Mouse (Mus musculus): ENCODE results near the gene Krtap1-5. TPM values are rescaled to one million over a fixed set of nuclear protein-coding genes. Genes with fewer than 3 reads are reported as not detected.
A peak's percentile ranks its signal among the peaks of the same experiment; 100 is the strongest.

The Krtap1-5 gene
- polyA plus RNA-seq, 1 experiment from 2014 or later: not detected

DNA sequence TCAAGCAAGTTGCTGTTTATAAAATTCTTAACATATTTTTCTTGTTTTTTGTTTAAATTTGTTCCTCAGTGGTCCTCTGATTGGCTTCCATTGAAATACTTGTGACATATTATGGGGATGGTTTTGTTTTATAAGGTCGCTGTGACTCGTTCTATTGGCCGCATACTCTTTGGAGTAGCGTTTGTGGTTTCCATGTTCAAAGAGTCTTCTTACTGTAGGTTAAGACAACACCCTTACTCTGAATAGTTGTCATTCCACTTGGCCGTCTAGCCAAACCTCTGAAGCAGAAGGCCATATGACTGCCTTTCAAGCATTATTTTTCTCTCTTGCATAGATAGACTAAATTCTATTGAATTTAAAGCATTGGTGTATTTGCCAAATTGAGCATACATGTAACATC is 235 bp upstream of the Krtap1-5 start:
- 98% methylated on average over 5 of the region's 5 CpGs for WGBS
- Histone ChIP-seq H3K36me3 (no peaks in the 10 kb centered on the region), H3K4me2 (replicated peaks) (no peak overlapping the region), H3K27ac (no peak overlapping the region), H3K9me3 (no peaks in the 10 kb centered on the region), H3K4me1 (replicated peaks) (no peaks in the 10 kb centered on the region), H3K4me3 (replicated peaks) (no peak overlapping the region), H3K27me3 (no peaks in the 10 kb centered on the region), H3K9ac (replicated peaks) (no peak overlapping the region)
- no peak for ATAC-seq

GRCm38 (mm10) chr11:99574106-99574505 is 6.7 kb downstream of the Krtap1-5 start:
- Histone ChIP-seq H3K4me2 (replicated peaks) (peak overlapping the region; percentile 44), H3K27me3 (no peaks in the 10 kb centered on the region), H3K9me3 (no peaks in the 10 kb centered on the region), H3K36me3 (no peaks in the 10 kb centered on the region), H3K4me3 (replicated peaks) (no peak overlapping the region; the same call in 1 of the 2 replicates), H3K4me1 (replicated peaks) (no peaks in the 10 kb centered on the region), H3K27ac (no peak overlapping the region), H3K9ac (replicated peaks) (peak overlapping the region; percentile 34; the same call in 1 of the 2 replicates)
- WGBS: 3% methylated on average over 7 of the region's 7 CpGs
- peak; percentile 81 for ATAC-seq

- H3K4me1 ChIP-seq (replicated peaks): no peaks in the 10 kb centered on the region
- no peak overlapping the region for H3K4me3 ChIP-seq (replicated peaks)
- H3K27ac ChIP-seq: no peak overlapping the region
- WGBS: 2% methylated on average over 4 of the region's 4 CpGs
- no peak for ATAC-seq
- H3K9ac ChIP-seq (replicated peaks): no peak overlapping the region
- no peak overlapping the region for H3K4me2 ChIP-seq (replicated peaks)
- H3K9me3 ChIP-seq: no peaks in the 10 kb centered on the region
- H3K27me3 ChIP-seq: no peaks in the 10 kb centered on the region
- H3K36me3 ChIP-seq: no peaks in the 10 kb centered on the region
These were observed 7.7 kb downstream of the Krtap1-5 start for GRCm38 (mm10) chr11:99573164-99573563.

GRCm38 (mm10) chr11:99566530-99566929 is 14.3 kb downstream of the Krtap1-5 start, which contains the start of gene Krtap3-1:
Krtap3-1 (minus strand) TSS chr11:99566630.
- H3K36me3 ChIP-seq: no peaks in the 10 kb centered on the region
- H3K27ac ChIP-seq: no peak within 1 kb of the TSS
- no peak within 1 kb of the TSS for H3K9ac ChIP-seq (replicated peaks)
- no peaks in the 10 kb centered on the region for H3K27me3 ChIP-seq
- 93% methylated on average over 7 of the region's 7 CpGs for WGBS
- H3K4me3 ChIP-seq (replicated peaks): no peak within 1 kb of the TSS
- no peaks in the 10 kb centered on the region for H3K4me1 ChIP-seq (replicated peaks)
- no peak within 1 kb of the TSS for H3K4me2 ChIP-seq (replicated peaks)
- no peaks in the 10 kb centered on the region for H3K9me3 ChIP-seq
- no peak for ATAC-seq

DNA sequence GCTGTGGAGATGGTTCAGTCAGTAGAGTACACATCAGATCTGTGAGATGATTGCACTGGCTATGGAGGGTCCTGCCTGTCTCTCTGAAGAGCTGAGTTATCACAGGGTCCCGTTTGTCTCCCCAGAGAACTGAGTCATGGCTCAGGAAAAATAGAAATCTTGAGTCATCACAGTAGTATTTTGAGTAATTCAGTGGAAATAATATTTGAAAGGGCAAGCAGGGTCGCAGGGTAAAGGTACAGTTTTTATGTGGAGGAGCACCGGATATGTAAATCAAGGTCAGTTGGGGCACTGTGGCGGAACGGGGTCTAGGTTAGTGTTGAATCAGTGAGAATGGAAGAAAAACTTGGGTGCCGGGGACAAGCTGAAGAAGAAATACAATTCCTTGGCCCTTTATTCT is 18.2 kb downstream of the Krtap1-5 start:
- Histone ChIP-seq H3K27ac (no peak overlapping the region), H3K9me3 (no peaks in the 10 kb centered on the region), H3K4me2 (replicated peaks) (no peak overlapping the region), H3K4me1 (replicated peaks) (no peaks in the 10 kb centered on the region), H3K9ac (replicated peaks) (no peak overlapping the region), H3K4me3 (replicated peaks) (no peak overlapping the region), H3K36me3 (no peaks in the 10 kb centered on the region), H3K27me3 (no peaks in the 10 kb centered on the region)
- WGBS: 86% methylated on average over 6 of the region's 6 CpGs
- ATAC-seq: no peak

- no peak for ATAC-seq
- no peak within 1 kb of the TSS for H3K9ac ChIP-seq (replicated peaks)
- 95% methylated on average over 9 of the region's 9 CpGs for WGBS
- H3K4me2 ChIP-seq (replicated peaks): no peak within 1 kb of the TSS
- no peaks in the 10 kb centered on the region for H3K27me3 ChIP-seq
- no peak within 1 kb of the TSS for H3K27ac ChIP-seq
- H3K36me3 ChIP-seq: no peaks in the 10 kb centered on the region
- no peak within 1 kb of the TSS for H3K4me3 ChIP-seq (replicated peaks)
- H3K9me3 ChIP-seq: no peaks in the 10 kb centered on the region
- H3K4me1 ChIP-seq (replicated peaks): no peaks in the 10 kb centered on the region
These were observed 21.4 kb downstream of the Krtap1-5 start, which contains the start of gene Gm11939 for GRCm38 (mm10) chr11:99559366-99559765. Gm11939 (minus strand) TSS chr11:99559466.

DNA sequence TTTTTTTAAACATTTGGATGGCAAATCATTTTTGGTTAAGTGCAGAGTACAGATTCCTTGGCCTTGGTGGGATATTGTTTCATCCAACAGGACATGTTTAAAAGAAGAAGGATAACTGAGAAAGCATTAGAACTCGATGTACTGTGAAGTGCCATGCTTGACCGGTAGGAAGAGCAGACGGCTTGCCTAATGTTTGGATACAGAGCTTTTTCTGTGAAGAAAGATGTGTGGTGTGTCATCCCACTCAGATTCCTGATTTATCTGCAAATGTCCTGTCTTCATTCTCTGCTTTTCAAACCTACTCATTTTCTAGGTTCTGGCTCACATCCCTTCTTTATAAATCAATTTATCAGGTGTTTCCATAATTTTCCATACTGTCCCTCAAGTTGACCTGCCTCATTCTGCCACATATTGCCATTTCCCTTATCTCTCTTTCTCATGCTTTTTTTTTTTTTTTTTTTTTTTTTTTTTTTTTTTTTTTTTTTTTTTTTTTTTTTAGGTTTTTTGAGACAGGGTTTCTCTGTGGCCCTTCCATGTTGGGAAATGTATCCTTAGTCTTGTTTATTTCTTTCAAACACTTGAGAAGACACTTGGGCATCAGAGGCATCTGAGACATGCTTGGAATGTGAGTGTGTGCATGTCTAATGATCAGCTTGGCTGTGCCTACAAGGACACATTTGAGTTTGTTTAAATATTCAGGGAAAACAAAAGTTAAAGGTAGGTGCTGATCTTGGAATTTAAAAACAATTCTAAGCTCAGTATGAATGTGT is 22.7 kb downstream of the Krtap1-5 start:
- H3K36me3 ChIP-seq: no peaks in the 10 kb centered on the region
- no peak overlapping the region for H3K27ac ChIP-seq
- H3K4me3 ChIP-seq (replicated peaks): no peak overlapping the region
- H3K4me1 ChIP-seq (replicated peaks): no peaks in the 10 kb centered on the region
- H3K9me3 ChIP-seq: no peaks in the 10 kb centered on the region
- H3K9ac ChIP-seq (replicated peaks): no peak overlapping the region
- no peaks in the 10 kb centered on the region for H3K27me3 ChIP-seq
- no peak overlapping the region for H3K4me2 ChIP-seq (replicated peaks)
- no peak for ATAC-seq
- 79% methylated on average over 3 of the region's 3 CpGs for WGBS

DNA sequence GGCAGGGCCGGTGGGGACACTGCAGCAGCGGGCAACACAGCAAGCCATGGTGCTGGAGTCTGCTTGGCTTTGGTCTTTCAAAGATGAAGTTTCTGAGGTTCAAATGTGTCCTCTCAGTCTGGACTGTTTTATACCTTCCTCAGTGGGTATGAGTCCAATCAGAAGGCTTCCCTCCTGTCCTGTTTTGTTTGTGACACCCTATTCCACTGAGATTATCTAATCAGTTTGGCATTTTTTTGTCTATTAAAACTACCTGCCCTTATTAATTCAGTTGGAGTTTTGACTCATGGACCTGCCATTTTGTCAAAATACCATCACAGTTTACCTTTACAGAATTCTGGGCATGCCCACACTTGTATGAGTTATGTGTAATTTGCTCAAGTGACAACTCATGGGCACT is 24.1 kb downstream of the Krtap1-5 start, which contains the start of gene Krtap3-2:
Gene Krtap3-2, minus strand, starts transcription at position 101 of the 400 bp plus-strand sequence.
- H3K27ac ChIP-seq: no peak within 1 kb of the TSS
- H3K27me3 ChIP-seq: no peaks in the 10 kb centered on the region
- WGBS: 88% methylated on average over 2 of the region's 2 CpGs
- H3K36me3 ChIP-seq: no peaks in the 10 kb centered on the region
- H3K4me2 ChIP-seq (replicated peaks): no peak within 1 kb of the TSS
- H3K9ac ChIP-seq (replicated peaks): no peak within 1 kb of the TSS
- H3K9me3 ChIP-seq: no peaks in the 10 kb centered on the region
- H3K4me3 ChIP-seq (replicated peaks): no peak within 1 kb of the TSS
- ATAC-seq: no peak
- no peaks in the 10 kb centered on the region for H3K4me1 ChIP-seq (replicated peaks)

- Histone ChIP-seq H3K27ac (no peak overlapping the region), H3K4me2 (replicated peaks) (no peak overlapping the region), H3K36me3 (no peaks in the 10 kb centered on the region), H3K9ac (replicated peaks) (no peak overlapping the region), H3K4me1 (replicated peaks) (no peaks in the 10 kb centered on the region), H3K9me3 (no peaks in the 10 kb centered on the region), H3K4me3 (replicated peaks) (no peak overlapping the region), H3K27me3 (no peaks in the 10 kb centered on the region)
- no peak for ATAC-seq
- 88% methylated on average over 2 of the region's 2 CpGs for WGBS
These were observed 24.6 kb downstream of the Krtap1-5 start for GRCm38 (mm10) chr11:99556195-99556594.

GRCm38 (mm10) chr11:99550765-99551164 is 30.1 kb downstream of the Krtap1-5 start, which contains the start of gene Krtap3-3:
Krtap3-3 (minus strand) TSS chr11:99550865.
- Histone ChIP-seq H3K4me3 (replicated peaks) (no peak within 1 kb of the TSS), H3K27ac (no peak within 1 kb of the TSS), H3K4me2 (replicated peaks) (no peak within 1 kb of the TSS), H3K27me3 (no peaks in the 10 kb centered on the region), H3K36me3 (no peaks in the 10 kb centered on the region), H3K4me1 (replicated peaks) (no peaks in the 10 kb centered on the region), H3K9me3 (no peaks in the 10 kb centered on the region), H3K9ac (replicated peaks) (no peak within 1 kb of the TSS)
- WGBS: 72% methylated on average over 4 of the region's 4 CpGs
- ATAC-seq: no peak

GRCm38 (mm10) chr11:99547892-99548291 is 32.9 kb downstream of the Krtap1-5 start:
- no peak for ATAC-seq
- no peaks in the 10 kb centered on the region for H3K36me3 ChIP-seq
- H3K4me3 ChIP-seq (replicated peaks): no peak overlapping the region
- no peaks in the 10 kb centered on the region for H3K4me1 ChIP-seq (replicated peaks)
- no peak overlapping the region for H3K4me2 ChIP-seq (replicated peaks)
- no peak overlapping the region for H3K9ac ChIP-seq (replicated peaks)
- H3K27ac ChIP-seq: no peak overlapping the region
- no peaks in the 10 kb centered on the region for H3K27me3 ChIP-seq
- H3K9me3 ChIP-seq: no peaks in the 10 kb centered on the region

- Histone ChIP-seq H3K36me3 (no peaks in the 10 kb centered on the region), H3K9me3 (no peaks in the 10 kb centered on the region), H3K4me3 (replicated peaks) (no peak overlapping the region), H3K27ac (no peak overlapping the region), H3K9ac (replicated peaks) (no peak overlapping the region), H3K27me3 (no peaks in the 10 kb centered on the region), H3K4me2 (replicated peaks) (no peak overlapping the region), H3K4me1 (replicated peaks) (peaks cover 4% of the 10 kb centered on the region; the same call in 1 of the 2 replicates)
- ATAC-seq: no peak
- WGBS: 67% methylated on average over 9 of the region's 9 CpGs
These were observed 41.1 kb downstream of the Krtap1-5 start for GRCm38 (mm10) chr11:99539721-99540120.
